Mouse (Mus musculus): ENCODE data around the gene Ica1. TPM values are rescaled to one million over a fixed set of nuclear protein-coding genes. Genes with fewer than 3 reads are reported as not detected.
A peak's percentile ranks its signal among the peaks of the same experiment; 100 is the strongest.

The Ica1 gene
- total and polyA plus RNA-seq, 3 experiments, result 3.0 to 13.6 (median 3.5) TPM

GRCm38 (mm10) chr6:8583892-8584291 lies 194.4 kb downstream of the Ica1 start:
- DNase-seq (ENCODE audit: low spot score), result no peak
- no peak overlapping the region for H3K4me3 ChIP-seq (ENCODE audit: low read depth, low read length)
- peak; percentile 85 for ATAC-seq (ENCODE audit: extremely low read depth, insufficient number of reproducible peaks, low FRiP score, poor library complexity, severe bottlenecking)
- no peaks in the 10 kb centered on the region for H3K27me3 ChIP-seq (ENCODE audit: insufficient read depth, low read length)
- peaks cover 54% of the 10 kb centered on the region for H3K36me3 ChIP-seq (replicated peaks)
- TF ChIP-seq CTCF (IDR thresholded peaks at IDR 0.05; ENCODE audit: low read depth, low read length) (no peak), GATA1 (IDR thresholded peaks at IDR 0.05; ENCODE audit: borderline replicate concordance, low read length) (no peak), POLR2AphosphoS5 (IDR thresholded peaks at IDR 0.05; ENCODE audit: insufficient replicate concordance, low read depth, low read length) (no peak), GATA2 (IDR thresholded peaks at IDR 0.05; ENCODE audit: borderline replicate concordance, low read depth, low read length) (no peak), TAL1 (conservative IDR thresholded peaks at IDR 0.05; ENCODE audit: low read depth, low read length) (no peak)
- no peaks in the 10 kb centered on the region for H3K9me3 ChIP-seq (replicated peaks)
- peaks cover 22% of the 10 kb centered on the region for H3K4me1 ChIP-seq (ENCODE audit: insufficient read depth, low read depth, low read length)

- DNase-seq (ENCODE audit: low spot score) (no peak), ATAC-seq (ENCODE audit: extremely low read depth, insufficient number of reproducible peaks, low FRiP score, poor library complexity, severe bottlenecking) (no peak)
- H3K27me3 ChIP-seq (ENCODE audit: insufficient read depth, low read length), result no peaks in the 10 kb centered on the region
- H3K4me3 ChIP-seq (ENCODE audit: low read depth, low read length), result no peak overlapping the region
- no peak for TF ChIP-seq GATA2 (IDR thresholded peaks at IDR 0.05; ENCODE audit: borderline replicate concordance, low read depth, low read length)
- TF ChIP-seq CTCF (IDR thresholded peaks at IDR 0.05; ENCODE audit: low read depth, low read length), result no peak
- TF ChIP-seq GATA1 (IDR thresholded peaks at IDR 0.05; ENCODE audit: borderline replicate concordance, low read length), result no peak
- no peak for TF ChIP-seq TAL1 (conservative IDR thresholded peaks at IDR 0.05; ENCODE audit: low read depth, low read length)
- TF ChIP-seq POLR2AphosphoS5 (IDR thresholded peaks at IDR 0.05; ENCODE audit: insufficient replicate concordance, low read depth, low read length), result no peak
- H3K9me3 ChIP-seq (replicated peaks), result no peaks in the 10 kb centered on the region
- peaks cover 22% of the 10 kb centered on the region for H3K4me1 ChIP-seq (ENCODE audit: insufficient read depth, low read depth, low read length)
- H3K36me3 ChIP-seq (replicated peaks), result peaks cover 56% of the 10 kb centered on the region
Observed at GRCm38 (mm10) chr6:8582377-8582776, 195.9 kb downstream of the Ica1 start.

Other genes starting within 250 kb of the Ica1 start
- not detected in 2 replicates for gene Nxph1, start 169.9 kb upstream of the Ica1 start, total RNA-seq (2014; fragmentation: Nextera tagmentation)
- gene Nxph1, start 169.9 kb upstream of the Ica1 start, total RNA-seq (2017), result 0.11 and 0.12 TPM in 2 replicates
- not detected in 2 replicates for gene Nxph1, start 169.9 kb upstream of the Ica1 start, polyA plus RNA-seq (2012)

Measured in G1E (cell line).